17 mouse cellular contexts compared by ENCODE assay signal in the genomic region with DNA sequence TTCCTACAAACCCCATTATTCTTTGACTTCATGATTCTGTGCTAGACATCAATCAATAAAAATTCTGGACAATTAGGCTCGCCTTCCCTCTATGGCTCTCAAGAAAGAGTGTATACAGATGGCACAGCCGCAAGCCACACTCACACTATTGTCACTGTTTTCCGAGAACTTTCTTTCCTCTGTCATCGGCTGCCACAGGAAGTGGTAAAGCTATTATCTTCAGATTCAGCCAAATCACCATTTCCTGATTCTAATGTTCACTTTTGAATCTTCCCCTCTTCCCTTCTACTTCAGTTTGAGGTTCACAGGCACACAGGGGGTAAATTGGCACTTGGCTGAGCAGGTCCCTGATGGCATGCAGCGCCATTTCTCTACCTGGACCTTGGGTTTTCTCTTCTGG. TPM values are rescaled to one million over a fixed set of nuclear protein-coding genes. Genes with fewer than 3 reads are reported as not detected.
DNase-seq lines count a peak whose midpoint lies in the region; ATAC-seq lines count a peak whose summit lies in the region.
"Had no signal": no experiment of that assay in that cellular context is flagged by ENCODE, and none has a peak within 500 bp of the region (broad histone marks: within the 10 kb centered on the region; RNA-seq: fewer than 3 reads in every experiment).

No protein-coding gene starts in this region.

- 59% methylated on average over 5 of the region's 5 CpGs for WGBS in heart, embryonic 16.5 days

- no peak for ATAC-seq in heart, embryonic 16.5 days (replicated peaks; ENCODE audit: extremely low read depth, insufficient read depth, low FRiP score)
- peak; percentile 88 for ATAC-seq in common myeloid progenitor, adult 5-6 weeks (replicated peaks; ENCODE audit: low read depth, poor library complexity, severe bottlenecking)
- ATAC-seq: liver, postnatal 0 days had no signal

- peaks cover 2% of the 10 kb centered on the region; the same call in 1 of the 2 replicates for H3K27me3 ChIP-seq in heart, embryonic 16.5 days (ENCODE audit: control insufficient read depth, insufficient read depth, low read length)
- H3K27me3 ChIP-seq: neural tube, embryonic 15.5 days had no signal

- H3K36me3 ChIP-seq in heart, embryonic 16.5 days (ENCODE audit: control insufficient read depth, insufficient read depth), result no peaks in the 10 kb centered on the region
- H3K36me3 ChIP-seq: heart, embryonic 15.5 days; limb, embryonic 13.5 days; neural tube, embryonic 15.5 days had no signal

- no peaks in the 10 kb centered on the region for H3K4me1 ChIP-seq in heart, embryonic 16.5 days (ENCODE audit: control insufficient read depth, insufficient read depth, low read length)
- H3K4me1 ChIP-seq: heart, embryonic 15.5 days had no signal

- H3K9me3 ChIP-seq in heart, embryonic 16.5 days (replicated peaks; ENCODE audit: control insufficient read depth, low read length), result no peaks in the 10 kb centered on the region
- H3K9me3 ChIP-seq: heart, embryonic 15.5 days; limb, embryonic 13.5 days; neural tube, embryonic 15.5 days had no signal

- peak overlapping the region; percentile 4; the same call in 1 of the 2 replicates for H3K27ac ChIP-seq in heart, embryonic 16.5 days (ENCODE audit: low read length)
- H3K27ac ChIP-seq: heart, embryonic 15.5 days; left cerebral cortex, adult 2 months; limb, embryonic 13.5 days; neural tube, embryonic 15.5 days had no signal

- no peak overlapping the region for H3K9ac ChIP-seq in heart, embryonic 16.5 days (ENCODE audit: low read length)
- H3K9ac ChIP-seq: heart, embryonic 15.5 days; limb, embryonic 13.5 days; liver, postnatal 0 days; neural tube, embryonic 15.5 days had no signal

- no peak overlapping the region for H3K4me3 ChIP-seq in heart, embryonic 16.5 days (ENCODE audit: low read length)
- H3K4me3 ChIP-seq: heart, embryonic 15.5 days; left cerebral cortex, adult 2 months; limb, embryonic 13.5 days; neural tube, embryonic 15.5 days had no signal

- no peak overlapping the region for H3K4me2 ChIP-seq in heart, embryonic 16.5 days (ENCODE audit: low read depth, low read length)
- H3K4me2 ChIP-seq: heart, embryonic 15.5 days; limb, embryonic 13.5 days; neural tube, embryonic 15.5 days had no signal

- DNase-seq in heart, adult 11 months, result no peak
- DNase-seq in CD4-positive helper T cell, adult 2 months (ENCODE audit: low read depth, low spot score), result peak; percentile 85
- peak; percentile 48 to 65 for DNase-seq in natural killer cell, adult 2 months (ENCODE audit: low spot score in 2 of 2)
- DNase-seq in layer of hippocampus, postnatal 10 days (ENCODE audit: low spot score in 2 of 2), result no peak
- no peak for DNase-seq in lung, postnatal 4 days
- DNase-seq in frontal cortex, postnatal 10 days (ENCODE audit: low spot score in 2 of 2), result no peak
- DNase-seq: gastrocnemius, postnatal 36 days; kidney, adult 11 months; kidney, postnatal 4 days; liver, postnatal 0 days; right cerebral cortex, postnatal 14 days had no signal

RNA-seq across cellular contexts. Expression of gene Skap1, which starts 9.3 kb away (rescaled TPM):
- polyA plus RNA-seq in heart, embryonic 16.5 days (2015; fragmentation: Nextera tagmentation; extraction: Ambion mirVana), result 9.3 and 27.8 TPM in 2 replicates
- 4.0 TPM in 1 of 2 replicates, not detected in the other for total RNA-seq in common myeloid progenitor, adult 5-6 weeks (2017)
- 1 to 10 TPM; 1.4 to 2.0 TPM for total RNA-seq in layer of hippocampus, postnatal 10 days (2021)

Comparison
In these comparisons a context has a peak if more than half of its experiments do, and no peak if none do; other contexts are left out.
1. DNase-seq: peak in CD4-positive helper T cell, adult 2 months (single experiment) and natural killer cell, adult 2 months (2 of 2); none in heart, adult 11 months (single experiment), layer of hippocampus, postnatal 10 days (0 of 2), lung, postnatal 4 days (0 of 2) and frontal cortex, postnatal 10 days (0 of 2).